Mouse (Mus musculus): ENCODE data around the gene Nrxn3. TPM values are rescaled to one million over a fixed set of nuclear protein-coding genes. Genes with fewer than 3 reads are reported as not detected.

Nrxn3 gene
- polyA plus RNA-seq, 1 experiment from 2014 or later = 96.9 TPM

GRCm38 (mm10) chr12:88830851-88831250, 108.2 kb downstream of the Nrxn3 start:
- no peaks in the 10 kb centered on the region for H3K27me3 ChIP-seq (ENCODE audit: control insufficient read depth, insufficient read depth, low read length)
- H3K4me1 ChIP-seq (replicated peaks; ENCODE audit: control insufficient read depth, insufficient read depth, low read length) = 0 out of 2 replicates have a peak, but pooled peaks cover 4% of the 10 kb centered on the region
- 97% methylated on average over 1 of the region's 1 CpGs for WGBS
- no peak overlapping the region for H3K27ac ChIP-seq
- no peak for ATAC-seq (ENCODE audit: low FRiP score)
- no peaks in the 10 kb centered on the region for H3K9me3 ChIP-seq (ENCODE audit: control insufficient read depth, low read length)
- H3K4me2 ChIP-seq (replicated peaks) = no peak overlapping the region
- H3K4me3 ChIP-seq (replicated peaks; ENCODE audit: low read length) = no peak overlapping the region
- H3K9ac ChIP-seq = no peak overlapping the region
- DNase-seq (ENCODE audit: low spot score) = no peak
- H3K36me3 ChIP-seq (replicated peaks; ENCODE audit: control insufficient read depth, insufficient read depth) = no peaks in the 10 kb centered on the region

- 0 out of 2 replicates have a peak, but pooled peaks cover 4% of the 10 kb centered on the region for H3K4me1 ChIP-seq (replicated peaks; ENCODE audit: control insufficient read depth, insufficient read depth, low read length)
- WGBS = 10% methylated on average over 2 of the region's 2 CpGs
- DNase-seq (ENCODE audit: low spot score) = no peak
Observed at GRCm38 (mm10) chr12:88835821-88836220, 113.1 kb downstream of the Nrxn3 start.

GRCm38 (mm10) chr12:88839724-88840123, 117.0 kb downstream of the Nrxn3 start:
- Histone ChIP-seq H3K36me3 (replicated peaks; ENCODE audit: control insufficient read depth, insufficient read depth) (no peaks in the 10 kb centered on the region), H3K4me1 (replicated peaks; ENCODE audit: control insufficient read depth, insufficient read depth, low read length) (no peaks in the 10 kb centered on the region), H3K4me3 (replicated peaks; ENCODE audit: low read length) (no peak overlapping the region), H3K27me3 (ENCODE audit: control insufficient read depth, insufficient read depth, low read length) (no peaks in the 10 kb centered on the region), H3K4me2 (replicated peaks) (no peak overlapping the region), H3K27ac (no peak overlapping the region), H3K9ac (no peak overlapping the region), H3K9me3 (ENCODE audit: control insufficient read depth, low read length) (no peaks in the 10 kb centered on the region)
- WGBS = 93% methylated on average over 7 of the region's 7 CpGs
- no peak for ATAC-seq (ENCODE audit: low FRiP score)
- no peak for DNase-seq (ENCODE audit: low spot score)

More at GRCm38 (mm10) chr12:88835821-88836220, 113.1 kb downstream of the Nrxn3 start:
- no peak for ATAC-seq (ENCODE audit: low FRiP score)
- H3K27me3 ChIP-seq (ENCODE audit: control insufficient read depth, insufficient read depth, low read length) = no peaks in the 10 kb centered on the region
- no peak overlapping the region for H3K4me2 ChIP-seq (replicated peaks)
- H3K9ac ChIP-seq = no peak overlapping the region
- no peaks in the 10 kb centered on the region for H3K9me3 ChIP-seq (ENCODE audit: control insufficient read depth, low read length)
- H3K4me3 ChIP-seq (replicated peaks; ENCODE audit: low read length) = no peak overlapping the region
- no peaks in the 10 kb centered on the region for H3K36me3 ChIP-seq (replicated peaks; ENCODE audit: control insufficient read depth, insufficient read depth)
- no peak overlapping the region for H3K27ac ChIP-seq

DNA sequence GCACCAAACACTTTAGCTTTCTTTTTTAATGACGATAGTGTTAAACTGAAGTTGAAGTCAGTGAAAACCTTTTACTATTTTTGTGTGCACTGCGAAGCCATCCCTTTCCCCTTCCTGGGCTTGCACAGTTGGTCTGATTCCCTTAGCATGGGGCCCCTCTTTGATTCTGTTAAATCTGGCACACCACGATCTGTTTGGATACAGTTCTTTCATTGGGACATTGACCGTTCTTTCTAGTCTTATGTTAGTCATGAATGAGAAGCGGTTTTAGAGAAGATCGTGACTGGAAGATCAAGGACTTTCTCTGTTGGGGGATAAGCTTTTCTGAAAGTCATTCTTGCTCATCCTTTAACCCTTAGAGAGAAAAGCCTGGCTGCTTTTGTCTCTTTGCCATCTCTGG, 118.7 kb downstream of the Nrxn3 start:
- no peak overlapping the region for H3K4me3 ChIP-seq (replicated peaks; ENCODE audit: low read length)
- H3K9me3 ChIP-seq (ENCODE audit: control insufficient read depth, low read length) = no peaks in the 10 kb centered on the region
- DNase-seq (ENCODE audit: low spot score) = no peak
- no peak overlapping the region for H3K4me2 ChIP-seq (replicated peaks)
- WGBS = 79% methylated on average over 6 of the region's 6 CpGs
- ATAC-seq (ENCODE audit: low FRiP score) = no peak
- no peaks in the 10 kb centered on the region for H3K27me3 ChIP-seq (ENCODE audit: control insufficient read depth, insufficient read depth, low read length)
- H3K27ac ChIP-seq = no peak overlapping the region
- H3K4me1 ChIP-seq (replicated peaks; ENCODE audit: control insufficient read depth, insufficient read depth, low read length) = no peaks in the 10 kb centered on the region
- no peak overlapping the region for H3K9ac ChIP-seq
- H3K36me3 ChIP-seq (replicated peaks; ENCODE audit: control insufficient read depth, insufficient read depth) = no peaks in the 10 kb centered on the region

DNA sequence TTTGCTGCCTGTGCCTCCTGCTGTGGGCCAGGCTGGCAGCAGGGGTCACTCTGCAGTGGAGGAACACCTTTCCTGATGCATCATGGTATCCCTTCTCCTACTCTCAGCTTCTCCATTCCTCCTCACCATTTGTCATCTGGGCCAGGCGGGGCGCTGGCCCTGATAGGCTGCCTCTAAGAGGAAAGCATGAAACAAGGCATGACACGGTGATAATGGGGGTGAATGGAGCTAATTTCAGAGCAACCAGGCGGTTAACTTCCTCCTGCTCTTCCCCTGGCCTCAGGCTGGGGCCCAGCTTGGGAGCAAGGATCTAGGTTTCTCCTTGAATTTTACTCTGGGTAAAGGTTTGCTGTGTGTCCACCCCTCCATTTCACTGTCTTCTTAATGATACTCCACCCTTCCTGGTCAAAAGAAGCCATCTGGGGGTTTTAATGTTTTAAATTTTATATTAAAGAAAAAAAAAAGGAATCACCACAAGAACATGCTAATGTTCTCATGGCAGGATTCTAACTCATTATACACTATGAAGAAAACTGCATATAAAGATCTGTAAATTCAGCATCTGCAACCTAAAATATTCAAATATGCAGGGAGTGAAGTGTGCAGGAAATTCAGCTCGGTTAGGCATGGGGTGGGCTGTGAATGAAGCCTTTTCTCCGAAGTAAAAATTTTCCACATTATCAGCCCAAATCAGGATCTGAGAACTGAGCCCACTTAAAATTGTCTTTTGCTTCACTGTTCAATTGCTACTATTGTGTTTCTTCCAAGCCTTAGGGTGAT, 127.9 kb downstream of the Nrxn3 start:
- 28% methylated on average over 6 of the region's 6 CpGs for WGBS
- Histone ChIP-seq H3K9ac (no peak overlapping the region), H3K9me3 (ENCODE audit: control insufficient read depth, low read length) (no peaks in the 10 kb centered on the region), H3K27ac (no peak overlapping the region), H3K4me2 (replicated peaks) (no peak overlapping the region), H3K4me1 (replicated peaks; ENCODE audit: control insufficient read depth, insufficient read depth, low read length) (0 out of 2 replicates have a peak, but pooled peaks cover 3% of the 10 kb centered on the region), H3K4me3 (replicated peaks; ENCODE audit: low read length) (no peak overlapping the region), H3K36me3 (replicated peaks; ENCODE audit: control insufficient read depth, insufficient read depth) (no peaks in the 10 kb centered on the region), H3K27me3 (ENCODE audit: control insufficient read depth, insufficient read depth, low read length) (no peaks in the 10 kb centered on the region)
- ATAC-seq (ENCODE audit: low FRiP score) = peak; percentile 62; the same call in 1 of the 2 replicates
- DNase-seq (ENCODE audit: low spot score) = no peak

DNA sequence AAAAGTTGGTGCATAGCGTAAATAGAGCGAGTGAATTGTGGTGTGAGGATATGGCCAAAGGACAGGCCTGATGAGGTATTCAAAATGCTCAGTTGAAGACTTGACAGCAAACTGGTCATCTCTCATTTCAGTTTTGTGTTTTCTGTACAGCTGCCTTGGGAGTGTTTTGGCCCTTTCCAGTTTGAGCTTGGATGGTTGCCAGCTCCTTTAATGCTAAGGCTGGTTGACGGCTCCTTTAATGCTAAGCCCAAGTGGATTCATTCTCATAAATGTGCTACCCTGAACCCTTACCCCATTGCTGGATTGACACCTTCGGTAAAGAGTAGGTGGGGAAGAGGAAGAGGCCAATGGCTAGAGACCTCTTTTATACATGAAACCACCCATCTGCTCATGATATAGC, 131.4 kb downstream of the Nrxn3 start:
- H3K27me3 ChIP-seq (ENCODE audit: control insufficient read depth, insufficient read depth, low read length) = no peaks in the 10 kb centered on the region
- 0 out of 2 replicates have a peak, but pooled peaks cover 9% of the 10 kb centered on the region for H3K4me1 ChIP-seq (replicated peaks; ENCODE audit: control insufficient read depth, insufficient read depth, low read length)
- H3K27ac ChIP-seq = no peak overlapping the region
- H3K9me3 ChIP-seq (ENCODE audit: control insufficient read depth, low read length) = no peaks in the 10 kb centered on the region
- no peak overlapping the region for H3K9ac ChIP-seq
- no peaks in the 10 kb centered on the region for H3K36me3 ChIP-seq (replicated peaks; ENCODE audit: control insufficient read depth, insufficient read depth)
- 67% methylated on average over 4 of the region's 4 CpGs for WGBS
- no peak overlapping the region for H3K4me2 ChIP-seq (replicated peaks)
- H3K4me3 ChIP-seq (replicated peaks; ENCODE audit: low read length) = no peak overlapping the region
- DNase-seq (ENCODE audit: low spot score) (peak; percentile 61), ATAC-seq (ENCODE audit: low FRiP score) (peak; percentile 57; the same call in 1 of the 2 replicates)

- H3K4me1 ChIP-seq (replicated peaks; ENCODE audit: control insufficient read depth, insufficient read depth, low read length) = peaks cover 18% of the 10 kb centered on the region
- no peaks in the 10 kb centered on the region for H3K36me3 ChIP-seq (replicated peaks; ENCODE audit: control insufficient read depth, insufficient read depth)
- no peak for DNase-seq (ENCODE audit: low spot score)
- H3K4me2 ChIP-seq (replicated peaks) = no peak overlapping the region
- H3K9ac ChIP-seq = no peak overlapping the region
- no peak overlapping the region for H3K27ac ChIP-seq
- 70% methylated on average over 2 of the region's 2 CpGs for WGBS
- H3K27me3 ChIP-seq (ENCODE audit: control insufficient read depth, insufficient read depth, low read length) = no peaks in the 10 kb centered on the region
- no peak overlapping the region for H3K4me3 ChIP-seq (replicated peaks; ENCODE audit: low read length)
- no peak for ATAC-seq (ENCODE audit: low FRiP score)
- no peaks in the 10 kb centered on the region for H3K9me3 ChIP-seq (ENCODE audit: control insufficient read depth, low read length)
Observed at GRCm38 (mm10) chr12:88857701-88858100, 135.0 kb downstream of the Nrxn3 start.

DNA sequence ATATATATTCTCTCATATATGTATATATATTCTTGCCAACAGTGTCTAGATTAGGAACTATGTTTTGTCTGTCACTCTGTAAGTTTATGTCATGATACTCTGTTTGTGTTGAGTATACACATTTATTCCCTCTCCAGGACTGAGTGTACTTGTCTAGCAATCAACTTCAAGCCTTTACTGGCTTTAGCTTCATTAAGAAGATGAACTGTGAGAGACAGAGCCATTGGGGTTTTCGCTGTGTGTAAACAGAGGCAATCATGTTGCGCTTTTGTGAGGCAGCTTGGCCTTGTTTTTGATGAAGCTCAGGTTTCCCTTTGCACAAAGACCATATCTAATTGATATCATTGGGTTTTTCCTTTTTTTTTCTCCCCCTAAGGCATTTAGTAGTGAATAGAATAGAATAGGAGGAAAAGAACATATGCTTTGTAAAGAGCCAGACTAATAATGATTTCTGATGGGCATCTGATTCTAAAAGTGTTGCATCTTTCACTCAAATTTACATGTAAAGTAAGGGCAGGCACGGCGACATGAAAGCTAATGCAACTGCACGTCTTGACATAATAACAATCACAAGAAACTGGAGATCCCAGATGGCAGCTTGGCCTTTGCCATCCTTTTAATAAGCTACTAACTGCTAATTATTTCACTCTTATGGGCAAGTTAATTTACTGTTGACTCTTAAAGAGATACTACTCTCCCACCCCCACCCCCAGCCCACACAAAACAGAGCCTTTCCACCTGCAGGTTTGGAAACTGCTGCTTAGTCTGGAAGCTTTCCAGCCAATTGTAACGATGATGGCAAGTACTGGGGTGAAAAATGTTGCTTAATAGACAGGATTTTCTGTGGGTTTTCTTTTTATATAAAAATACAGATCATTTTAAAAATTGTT, 137.0 kb downstream of the Nrxn3 start:
- Histone ChIP-seq H3K27ac (peak overlapping the region; percentile 71), H3K9me3 (ENCODE audit: control insufficient read depth, low read length) (no peaks in the 10 kb centered on the region), H3K9ac (0 out of 2 replicates have a peak overlapping the region, but pooled peaks have one; percentile 0), H3K27me3 (ENCODE audit: control insufficient read depth, insufficient read depth, low read length) (no peaks in the 10 kb centered on the region), H3K36me3 (replicated peaks; ENCODE audit: control insufficient read depth, insufficient read depth) (no peaks in the 10 kb centered on the region), H3K4me1 (replicated peaks; ENCODE audit: control insufficient read depth, insufficient read depth, low read length) (peaks cover 18% of the 10 kb centered on the region), H3K4me2 (replicated peaks) (no peak overlapping the region; the same call in 1 of the 2 replicates), H3K4me3 (replicated peaks; ENCODE audit: low read length) (no peak overlapping the region)
- 20% methylated on average over 6 of the region's 6 CpGs for WGBS
- peak; percentile 52 for DNase-seq (ENCODE audit: low spot score)
- peak; percentile 65 for ATAC-seq (ENCODE audit: low FRiP score)

- no peak for DNase-seq (ENCODE audit: low spot score)
- no peaks in the 10 kb centered on the region for H3K9me3 ChIP-seq (ENCODE audit: control insufficient read depth, low read length)
- WGBS = 20% methylated on average over 4 of the region's 4 CpGs
- peak overlapping the region; percentile 71 for H3K27ac ChIP-seq
- H3K4me3 ChIP-seq (replicated peaks; ENCODE audit: low read length) = no peak overlapping the region
- H3K9ac ChIP-seq = no peak overlapping the region
- peak; percentile 77; the same call in 1 of the 2 replicates for ATAC-seq (ENCODE audit: low FRiP score)
- no peak overlapping the region; the same call in 1 of the 2 replicates for H3K4me2 ChIP-seq (replicated peaks)
- no peaks in the 10 kb centered on the region for H3K27me3 ChIP-seq (ENCODE audit: control insufficient read depth, insufficient read depth, low read length)
- H3K4me1 ChIP-seq (replicated peaks; ENCODE audit: control insufficient read depth, insufficient read depth, low read length) = peaks cover 18% of the 10 kb centered on the region
- no peaks in the 10 kb centered on the region for H3K36me3 ChIP-seq (replicated peaks; ENCODE audit: control insufficient read depth, insufficient read depth)
Observed at GRCm38 (mm10) chr12:88860397-88860796, 137.7 kb downstream of the Nrxn3 start.

Data from hindbrain, embryonic 14.5 days (tissue).